Mouse (Mus musculus) heart, adult 2 months (tissue): ENCODE measurements around the gene Proser2.

Experiments used
- CTCF ChIP-seq: fragments of 200-600 bp; IDR thresholded peaks from 2 replicates; pipeline ENCODE4 v1.8.1; 2022; ENCODE audit warnings: antibody characterized with exemption, mild to moderate bottlenecking, moderate library complexity
- EP300 ChIP-seq: fragments of 200-500 bp; IDR thresholded peaks from 2 replicates; pipeline ENCODE4 v1.6.1; 2011; ENCODE audit warnings: low read depth, low read length, control low read depth; ENCODE audit not compliant: insufficient read depth

GRCm38 (mm10) chr2:6080037-6080436 lies 50.0 kb downstream of the Proser2 start:
- no peak for TF ChIP-seq CTCF
- no peak for TF ChIP-seq EP300
